Mouse (Mus musculus) liver, postnatal 0 days (tissue): ENCODE results near the gene Snx3.

Experiments used
- CTCF ChIP-seq: sonication (generic); IDR thresholded peaks from 2 replicates; pipeline ENCODE4 v1.5.1; 2016; ENCODE audit warnings: antibody characterized with exemption, low read depth
- EP300 ChIP-seq: IDR thresholded peaks from 2 replicates; pipeline ENCODE4 v1.6.1; 2016; ENCODE audit warnings: antibody characterized with exemption, low read depth, mild to moderate bottlenecking

- no peak for TF ChIP-seq CTCF
- no peak for TF ChIP-seq EP300
Measured at GRCm38 (mm10) chr10:42476774-42477475, 24.9 kb upstream of the Snx3 start.
